Mouse (Mus musculus): Measurements from ENCODE around the gene Hs3st4. TPM values are rescaled to one million over a fixed set of nuclear protein-coding genes. Genes with fewer than 3 reads are reported as not detected.
A peak's percentile ranks its signal among the peaks of the same experiment; 100 is the strongest.

Gene Hs3st4
- polyA plus RNA-seq, 1 experiment from 2014 or later, result not detected

DNA sequence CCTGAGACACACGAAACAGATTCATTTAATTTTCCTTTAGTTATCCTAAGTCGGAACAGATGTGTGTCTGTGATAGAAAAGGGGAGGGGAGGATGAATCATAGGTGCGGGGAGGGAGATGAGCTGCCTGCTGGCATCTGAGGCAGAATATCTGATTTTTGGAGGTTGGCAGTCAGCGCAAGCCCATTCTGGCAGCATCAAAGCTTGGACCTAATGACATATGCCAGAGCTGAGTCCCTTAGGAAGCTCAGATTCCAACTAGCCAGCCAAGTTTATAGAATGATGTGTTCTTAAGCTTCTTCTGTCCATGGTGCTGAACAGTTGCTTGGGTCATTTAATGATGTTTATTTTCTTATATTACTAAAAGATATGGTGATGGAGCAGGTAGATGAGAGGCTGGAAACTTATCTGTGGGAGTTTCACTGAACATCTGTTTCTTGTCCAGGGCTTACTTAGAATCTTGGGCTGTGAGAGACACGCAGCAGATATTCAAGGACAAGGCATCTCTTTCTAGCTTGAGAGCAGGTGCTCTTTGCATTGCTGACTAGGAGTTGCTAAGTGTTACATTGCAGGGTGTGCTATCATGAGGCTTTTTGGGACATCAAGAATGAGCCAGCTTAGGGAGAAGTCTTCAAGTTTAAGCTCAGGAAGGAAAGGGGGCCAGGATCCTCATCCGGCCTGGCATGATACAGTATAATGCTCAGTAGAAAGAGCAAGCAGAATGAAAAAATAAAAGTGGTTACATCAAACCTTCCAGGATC lies 216.3 kb downstream of the Hs3st4 start:
- ATAC-seq (no peak), DNase-seq (ENCODE audit: low spot score) (peak; percentile 10)
- no peak overlapping the region for H3K4me2 ChIP-seq (replicated peaks; ENCODE audit: low read depth, low read length)
- H3K9ac ChIP-seq (replicated peaks; ENCODE audit: low read depth), result no peak overlapping the region
- H3K27ac ChIP-seq (ENCODE audit: low read length), result no peak overlapping the region
- no peaks in the 10 kb centered on the region for H3K36me3 ChIP-seq (ENCODE audit: insufficient read depth, low read length)
- H3K9me3 ChIP-seq (ENCODE audit: low read length), result no peaks in the 10 kb centered on the region
- no peak overlapping the region for H3K4me3 ChIP-seq (ENCODE audit: low read depth, low read length)
- 75% methylated on average over 6 of the region's 6 CpGs for WGBS
- no peaks in the 10 kb centered on the region for H3K27me3 ChIP-seq (replicated peaks; ENCODE audit: insufficient read depth, low read length)
- no peaks in the 10 kb centered on the region for H3K4me1 ChIP-seq (ENCODE audit: insufficient read depth, low read depth, low read length)
- TF ChIP-seq CTCF (IDR thresholded peaks at IDR 0.05), result no peak
- TF ChIP-seq EP300 (IDR thresholded peaks at IDR 0.05), result no peak

GRCm38 (mm10) chr7:124216921-124217320 lies 234.3 kb downstream of the Hs3st4 start:
- DNase-seq (ENCODE audit: low spot score) (no peak), ATAC-seq (no peak)
- TF ChIP-seq CTCF (IDR thresholded peaks at IDR 0.05) (no peak), EP300 (IDR thresholded peaks at IDR 0.05) (no peak)
- H3K4me1 ChIP-seq (ENCODE audit: insufficient read depth, low read depth, low read length), result no peaks in the 10 kb centered on the region
- H3K4me2 ChIP-seq (replicated peaks; ENCODE audit: low read depth, low read length), result no peak overlapping the region
- no peak overlapping the region for H3K27ac ChIP-seq (ENCODE audit: low read length)
- H3K4me3 ChIP-seq (ENCODE audit: low read depth, low read length), result no peak overlapping the region
- no peaks in the 10 kb centered on the region for H3K27me3 ChIP-seq (replicated peaks; ENCODE audit: insufficient read depth, low read length)
- H3K36me3 ChIP-seq (ENCODE audit: insufficient read depth, low read length), result no peaks in the 10 kb centered on the region
- no peak overlapping the region for H3K9ac ChIP-seq (replicated peaks; ENCODE audit: low read depth)
- no peaks in the 10 kb centered on the region for H3K9me3 ChIP-seq (ENCODE audit: low read length)
- 69% methylated on average over 1 of the region's 1 CpGs for WGBS

GRCm38 (mm10) chr7:124220556-124220955 lies 237.9 kb downstream of the Hs3st4 start:
- no peak for DNase-seq (ENCODE audit: low spot score)
- Histone ChIP-seq H3K4me1 (ENCODE audit: insufficient read depth, low read depth, low read length) (no peaks in the 10 kb centered on the region), H3K9ac (replicated peaks; ENCODE audit: low read depth) (no peak overlapping the region), H3K4me3 (ENCODE audit: low read depth, low read length) (no peak overlapping the region), H3K27ac (ENCODE audit: low read length) (no peak overlapping the region), H3K36me3 (ENCODE audit: insufficient read depth, low read length) (no peaks in the 10 kb centered on the region), H3K9me3 (ENCODE audit: low read length) (no peaks in the 10 kb centered on the region), H3K4me2 (replicated peaks; ENCODE audit: low read depth, low read length) (no peak overlapping the region), H3K27me3 (replicated peaks; ENCODE audit: insufficient read depth, low read length) (no peaks in the 10 kb centered on the region)
- TF ChIP-seq EP300 (IDR thresholded peaks at IDR 0.05) (no peak), CTCF (IDR thresholded peaks at IDR 0.05) (no peak)
- ATAC-seq, result no peak
- 61% methylated on average over 10 of the region's 10 CpGs for WGBS

- Histone ChIP-seq H3K9me3 (ENCODE audit: low read length) (no peaks in the 10 kb centered on the region), H3K36me3 (ENCODE audit: insufficient read depth, low read length) (no peaks in the 10 kb centered on the region), H3K4me2 (replicated peaks; ENCODE audit: low read depth, low read length) (no peak overlapping the region), H3K27me3 (replicated peaks; ENCODE audit: insufficient read depth, low read length) (no peaks in the 10 kb centered on the region), H3K4me1 (ENCODE audit: insufficient read depth, low read depth, low read length) (no peaks in the 10 kb centered on the region), H3K27ac (ENCODE audit: low read length) (no peak overlapping the region), H3K4me3 (ENCODE audit: low read depth, low read length) (no peak overlapping the region), H3K9ac (replicated peaks; ENCODE audit: low read depth) (no peak overlapping the region)
- 71% methylated on average over 4 of the region's 4 CpGs for WGBS
- ATAC-seq, result no peak
- TF ChIP-seq EP300 (IDR thresholded peaks at IDR 0.05), result no peak
- no peak for DNase-seq (ENCODE audit: low spot score)
Measured at GRCm38 (mm10) chr7:124237896-124238670, 255.4 kb downstream of the Hs3st4 start.

DNA sequence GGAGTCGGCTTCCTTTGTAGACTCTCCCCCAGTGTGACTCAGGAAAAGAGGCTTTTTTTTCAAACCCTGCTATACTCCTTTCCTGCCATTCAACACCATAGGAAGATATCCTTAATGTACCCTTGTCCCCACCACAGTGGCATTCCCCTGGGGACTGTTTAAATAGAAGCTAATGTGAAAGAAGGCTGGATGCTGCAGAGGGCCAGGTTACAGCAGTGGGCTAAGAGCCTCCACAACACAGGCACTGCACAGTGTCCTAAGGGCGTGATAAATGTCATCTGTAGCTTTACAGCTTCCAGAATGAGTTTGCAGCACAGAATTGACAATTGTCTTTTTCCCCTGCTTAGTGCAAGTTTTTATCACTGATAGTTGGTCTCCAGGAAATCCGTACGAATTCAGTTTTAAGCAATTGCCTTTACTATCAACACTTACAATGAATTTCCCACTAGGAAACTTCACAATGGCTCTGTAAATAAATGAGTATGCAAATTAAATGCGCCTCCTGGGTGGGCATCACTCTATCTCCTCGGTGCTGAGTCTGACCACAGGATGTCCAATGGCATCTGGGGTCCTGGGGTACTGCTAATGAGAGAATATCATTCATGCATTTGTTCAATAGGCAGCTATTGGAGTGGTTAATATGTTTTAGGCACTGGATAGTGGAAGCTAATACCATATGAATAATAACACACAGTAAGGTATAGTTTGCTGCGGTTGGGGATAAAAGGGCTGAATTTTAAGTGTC lies 257.4 kb downstream of the Hs3st4 start:
- 47% methylated on average over 7 of the region's 7 CpGs for WGBS
- no peaks in the 10 kb centered on the region for H3K9me3 ChIP-seq (ENCODE audit: low read length)
- no peaks in the 10 kb centered on the region for H3K36me3 ChIP-seq (ENCODE audit: insufficient read depth, low read length)
- ATAC-seq, result no peak
- DNase-seq (ENCODE audit: low spot score), result no peak
- H3K4me2 ChIP-seq (replicated peaks; ENCODE audit: low read depth, low read length), result no peak overlapping the region
- H3K9ac ChIP-seq (replicated peaks; ENCODE audit: low read depth), result no peak overlapping the region
- H3K4me3 ChIP-seq (ENCODE audit: low read depth, low read length), result no peak overlapping the region
- no peak for TF ChIP-seq EP300 (IDR thresholded peaks at IDR 0.05)
- TF ChIP-seq CTCF (IDR thresholded peaks at IDR 0.05), result no peak
- H3K27me3 ChIP-seq (replicated peaks; ENCODE audit: insufficient read depth, low read length), result no peaks in the 10 kb centered on the region
- H3K27ac ChIP-seq (ENCODE audit: low read length), result no peak overlapping the region
- no peaks in the 10 kb centered on the region for H3K4me1 ChIP-seq (ENCODE audit: insufficient read depth, low read depth, low read length)

DNA sequence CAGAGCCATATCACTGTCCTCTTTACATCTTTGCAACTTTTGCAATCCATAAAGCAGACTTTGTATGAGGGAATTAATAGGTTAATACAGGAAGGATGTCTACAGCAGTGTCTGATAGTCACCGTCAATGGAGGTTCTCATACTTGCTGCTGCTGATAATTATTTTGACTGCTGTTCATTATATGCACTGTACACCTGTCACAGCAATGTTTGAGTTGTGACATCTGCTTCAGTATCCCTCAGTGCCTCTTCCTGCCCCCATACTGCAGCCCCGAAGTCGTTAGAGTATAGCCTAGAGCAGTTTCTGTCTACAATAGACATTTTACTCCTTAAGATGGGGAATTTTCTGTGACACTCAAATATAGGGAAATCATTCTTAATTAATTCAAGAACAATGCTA lies 267.2 kb downstream of the Hs3st4 start:
- no peak overlapping the region for H3K4me2 ChIP-seq (replicated peaks; ENCODE audit: low read depth, low read length)
- TF ChIP-seq CTCF (IDR thresholded peaks at IDR 0.05) (no peak), EP300 (IDR thresholded peaks at IDR 0.05) (no peak)
- WGBS, result 67% methylated on average over 3 of the region's 3 CpGs
- ATAC-seq, result no peak
- no peaks in the 10 kb centered on the region for H3K27me3 ChIP-seq (replicated peaks; ENCODE audit: insufficient read depth, low read length)
- no peak overlapping the region for H3K4me3 ChIP-seq (ENCODE audit: low read depth, low read length)
- DNase-seq (ENCODE audit: low spot score), result no peak
- H3K27ac ChIP-seq (ENCODE audit: low read length), result no peak overlapping the region
- no peaks in the 10 kb centered on the region for H3K36me3 ChIP-seq (ENCODE audit: insufficient read depth, low read length)
- no peaks in the 10 kb centered on the region for H3K4me1 ChIP-seq (ENCODE audit: insufficient read depth, low read depth, low read length)
- H3K9me3 ChIP-seq (ENCODE audit: low read length), result no peaks in the 10 kb centered on the region
- no peak overlapping the region for H3K9ac ChIP-seq (replicated peaks; ENCODE audit: low read depth)

All from lung, postnatal 0 days (tissue).